Mouse (Mus musculus) liver, postnatal 0 days (tissue): ENCODE measurements around the gene Mansc4. TPM values are rescaled to one million over a fixed set of nuclear protein-coding genes. Genes with fewer than 3 reads are reported as not detected.
A peak's percentile ranks its signal among the peaks of the same experiment; 100 is the strongest.

Source experiments
- ATAC-seq: fragments of 200-750 bp; cut with Nextera tagmentation; 2 replicates; pipeline ENCODE4 v1.8.0; 2017; ENCODE audit warnings: mild to moderate bottlenecking, moderate library complexity
- DNase-seq: peaks from one replicate; pipeline ENCODE4 v3.0.0-alpha.2; 2016
- H3K27ac ChIP-seq: fragments of 300-500 bp; sonication (generic); 2 replicates; pipeline ENCODE4 v1.5.1; 2014; ENCODE audit warnings: antibody characterized with exemption, moderate library complexity, mild to moderate bottlenecking, low read depth
- H3K27me3 ChIP-seq: fragments of 300-500 bp; sonication (generic); 2 replicates; pipeline ENCODE4 v1.6.1; 2014; ENCODE audit warnings: low read length, control low read depth, mixed read lengths; ENCODE audit not compliant: insufficient read depth
- H3K36me3 ChIP-seq: fragments of 300-500 bp; sonication (generic); replicated peaks from 2 replicates; pipeline ENCODE4 v1.6.1; 2014; ENCODE audit warnings: mild to moderate bottlenecking, control low read depth, low read length, moderate library complexity, mixed read lengths; ENCODE audit not compliant: insufficient read depth
- H3K4me1 ChIP-seq: fragments of 300-500 bp; sonication (generic); 2 replicates; pipeline ENCODE4 v1.6.1; 2014; ENCODE audit warnings: antibody characterized with exemption, mild to moderate bottlenecking, control low read depth; ENCODE audit not compliant: insufficient read depth
- H3K4me2 ChIP-seq: fragments of 300-500 bp; sonication (generic); 2 replicates; pipeline ENCODE4 v1.6.1; 2014; ENCODE audit warnings: low read depth, mild to moderate bottlenecking, low read length, moderate library complexity, mixed read lengths
- H3K4me3 ChIP-seq: fragments of 300-500 bp; sonication (generic); 2 replicates; pipeline ENCODE4 v1.5.1; 2014; ENCODE audit warnings: low read depth, low read length
- H3K9ac ChIP-seq: fragments of 300-500 bp; sonication (generic); replicated peaks from 2 replicates; pipeline ENCODE4 v1.6.1; 2014; ENCODE audit warnings: mild to moderate bottlenecking, moderate library complexity
- H3K9me3 ChIP-seq: fragments of 300-500 bp; sonication (generic); 2 replicates; pipeline ENCODE4 v1.6.1; 2016; ENCODE audit warnings: mild to moderate bottlenecking, control low read depth, low read length, mixed read lengths
- CTCF ChIP-seq: sonication (generic); IDR thresholded peaks from 2 replicates; pipeline ENCODE4 v1.5.1; 2016; ENCODE audit warnings: antibody characterized with exemption, low read depth
- EP300 ChIP-seq: IDR thresholded peaks from 2 replicates; pipeline ENCODE4 v1.6.1; 2016; ENCODE audit warnings: antibody characterized with exemption, low read depth, mild to moderate bottlenecking
- WGBS: fragments of 180-500 bp; shearing (Covaris S2); extraction: QIAGEN DNeasy Blood & Tissue Kit; methylation state at CpG from one replicate; pipeline ENCODE4 v1.1.7; 2014; ENCODE audit not compliant: insufficient replicate concordance; 5-methylcytosine and 5-hydroxymethylcytosine counted together
- polyA plus RNA-seq: library from polyadenylated mRNA; unstranded; fragments of >200 nt; fragmentation: Nextera tagmentation; extraction: Ambion mirVana; gene quantifications from 2 replicates; pipeline ENCODE4 v1.2.1, GENCODE M21; 2015

Gene Mansc4
- polyA plus RNA-seq: 0.15 TPM in 1 of 2 replicates, not detected in the other

GRCm38 (mm10) chr6:147086594-147087225 is at the start of gene Mansc4:
TSS of gene Mansc4 (minus strand) at chr6:147087032.
- ATAC-seq: no peak
- no peak for DNase-seq
- Histone ChIP-seq H3K36me3 (no peaks in the 10 kb centered on the region), H3K4me2 (no peak within 1 kb of the TSS), H3K4me1 (peaks cover 9% of the 10 kb centered on the region), H3K4me3 (no peak within 1 kb of the TSS), H3K27me3 (no peaks in the 10 kb centered on the region), H3K9ac (no peak within 1 kb of the TSS), H3K9me3 (no peaks in the 10 kb centered on the region), H3K27ac (no peak within 1 kb of the TSS)
- TF ChIP-seq EP300: no peak
- TF ChIP-seq CTCF: no peak
- 15% methylated on average over 20 of the region's 20 CpGs for WGBS

GRCm38 (mm10) chr6:147127239-147127638 is 40.4 kb upstream of the Mansc4 start:
- H3K4me3 ChIP-seq: no peak overlapping the region
- no peak overlapping the region for H3K27ac ChIP-seq
- H3K9ac ChIP-seq: no peak overlapping the region
- DNase-seq (no peak), ATAC-seq (no peak)
- H3K4me2 ChIP-seq: no peak overlapping the region
- H3K27me3 ChIP-seq: no peaks in the 10 kb centered on the region
- no peaks in the 10 kb centered on the region for H3K4me1 ChIP-seq
- WGBS: 83% methylated on average over 10 of the region's 10 CpGs
- H3K9me3 ChIP-seq: no peaks in the 10 kb centered on the region
- no peak for TF ChIP-seq CTCF
- no peak for TF ChIP-seq EP300
- no peaks in the 10 kb centered on the region for H3K36me3 ChIP-seq

GRCm38 (mm10) chr6:147121320-147121719 is 34.5 kb upstream of the Mansc4 start:
- Histone ChIP-seq H3K27ac (no peak overlapping the region), H3K4me1 (no peaks in the 10 kb centered on the region), H3K4me3 (no peak overlapping the region), H3K36me3 (no peaks in the 10 kb centered on the region), H3K9me3 (no peaks in the 10 kb centered on the region), H3K9ac (no peak overlapping the region), H3K27me3 (no peaks in the 10 kb centered on the region), H3K4me2 (no peak overlapping the region)
- no peak for ATAC-seq
- 32% methylated on average over 6 of the region's 6 CpGs for WGBS
- TF ChIP-seq EP300: no peak
- TF ChIP-seq CTCF: no peak
- no peak for DNase-seq

- no peak overlapping the region for H3K4me3 ChIP-seq
- H3K9ac ChIP-seq: no peak overlapping the region
- TF ChIP-seq CTCF (no peak), EP300 (no peak)
Measured at GRCm38 (mm10) chr6:147118190-147118589, 31.4 kb upstream of the Mansc4 start.

GRCm38 (mm10) chr6:147117764-147118163 is 30.9 kb upstream of the Mansc4 start:
- Histone ChIP-seq H3K4me1 (no peaks in the 10 kb centered on the region), H3K4me2 (no peak overlapping the region), H3K27ac (no peak overlapping the region), H3K9ac (no peak overlapping the region), H3K9me3 (no peaks in the 10 kb centered on the region), H3K4me3 (no peak overlapping the region), H3K27me3 (no peaks in the 10 kb centered on the region), H3K36me3 (no peaks in the 10 kb centered on the region)
- 79% methylated on average over 7 of the region's 7 CpGs for WGBS
- TF ChIP-seq EP300: no peak
- no peak for TF ChIP-seq CTCF
- ATAC-seq (no peak), DNase-seq (no peak)

More at GRCm38 (mm10) chr6:147118190-147118589, 31.4 kb upstream of the Mansc4 start:
- no peak overlapping the region for H3K27ac ChIP-seq
- WGBS: 79% methylated on average over 3 of the region's 3 CpGs
- ATAC-seq (no peak), DNase-seq (no peak)
- no peaks in the 10 kb centered on the region for H3K4me1 ChIP-seq
- H3K9me3 ChIP-seq: no peaks in the 10 kb centered on the region
- H3K4me2 ChIP-seq: no peak overlapping the region
- H3K36me3 ChIP-seq: no peaks in the 10 kb centered on the region
- no peaks in the 10 kb centered on the region for H3K27me3 ChIP-seq

- no peak overlapping the region for H3K9ac ChIP-seq
- no peaks in the 10 kb centered on the region for H3K9me3 ChIP-seq
- ATAC-seq: no peak
- H3K4me1 ChIP-seq: no peaks in the 10 kb centered on the region
- no peaks in the 10 kb centered on the region for H3K36me3 ChIP-seq
- no peak overlapping the region for H3K4me2 ChIP-seq
- 8% methylated on average over 10 of the region's 10 CpGs for WGBS
- peak; percentile 82 for DNase-seq
- H3K4me3 ChIP-seq: no peak overlapping the region
- H3K27ac ChIP-seq: no peak overlapping the region
- no peaks in the 10 kb centered on the region for H3K27me3 ChIP-seq
- TF ChIP-seq CTCF (peak; percentile 80), EP300 (no peak)
Measured at GRCm38 (mm10) chr6:147116579-147116978, 29.7 kb upstream of the Mansc4 start.

GRCm38 (mm10) chr6:147109283-147109682 is 22.5 kb upstream of the Mansc4 start:
- TF ChIP-seq CTCF: no peak
- TF ChIP-seq EP300: no peak
- WGBS: 82% methylated on average over 7 of the region's 7 CpGs
- Histone ChIP-seq H3K9me3 (no peaks in the 10 kb centered on the region), H3K4me3 (no peak overlapping the region), H3K9ac (no peak overlapping the region), H3K27ac (no peak overlapping the region), H3K4me1 (no peaks in the 10 kb centered on the region), H3K27me3 (no peaks in the 10 kb centered on the region), H3K36me3 (peaks cover 25% of the 10 kb centered on the region), H3K4me2 (no peak overlapping the region)
- ATAC-seq (no peak), DNase-seq (no peak)
